Mouse (Mus musculus) bone marrow, adult 2 months (tissue): Measurements from ENCODE around the gene Pef1. TPM values are rescaled to one million over a fixed set of nuclear protein-coding genes. Genes with fewer than 3 reads are reported as not detected.
A peak's percentile ranks its signal among the peaks of the same experiment; 100 is the strongest.

ENCODE experiments used
- H3K27ac ChIP-seq: fragments of 200-500 bp; 2 replicates; pipeline ENCODE4 v1.5.1; 2012; ENCODE audit warnings: low read depth, mild to moderate bottlenecking, control low read depth, inconsistent platforms, low read length; ENCODE audit not compliant: control insufficient read depth, poor library complexity, insufficient read depth
- H3K4me1 ChIP-seq: fragments of 200-500 bp; 2 replicates; pipeline ENCODE4 v1.6.1; 2011; ENCODE audit warnings: low read length; ENCODE audit not compliant: control insufficient read depth, insufficient read depth
- H3K4me3 ChIP-seq: fragments of 200-500 bp; replicated peaks from 2 replicates; pipeline ENCODE3; 2011; ENCODE audit warnings: mild to moderate bottlenecking, low read depth, low read length, control low read depth; ENCODE audit not compliant: control insufficient read depth
- CTCF ChIP-seq: fragments of 200-500 bp; IDR thresholded peaks from 2 replicates; pipeline ENCODE4 v1.5.1; 2011; ENCODE audit warnings: low read length, control low read depth; ENCODE audit not compliant: control insufficient read depth, insufficient read depth
- POLR2A ChIP-seq: fragments of 200-500 bp; IDR thresholded peaks from 2 replicates; pipeline ENCODE4 v1.6.1; 2011; ENCODE audit warnings: low read depth, mild to moderate bottlenecking, control low read depth, low read length, borderline replicate concordance; ENCODE audit not compliant: control insufficient read depth
- WGBS: fragments of 180-500 bp; shearing (Covaris S2); methylation state at CpG from one replicate; pipeline ENCODE4 v1.1.7; 2018; 5-methylcytosine and 5-hydroxymethylcytosine counted together
- polyA plus RNA-seq: library from polyadenylated mRNA; stranded (reverse); fragments of >200 nt; gene quantifications from 2 replicates; pipeline ENCODE4 v1.2.4, GENCODE M21; 2011; ENCODE audit warnings: low replicate concordance; ENCODE audit not compliant: missing spikeins, insufficient read depth, insufficient read length

The Pef1 gene
- polyA plus RNA-seq, 1 experiment = 32.6 TPM

- no peak overlapping the region for H3K27ac ChIP-seq
- no peak for TF ChIP-seq POLR2A
- TF ChIP-seq CTCF = no peak
- no peak overlapping the region for H3K4me3 ChIP-seq
- H3K4me1 ChIP-seq = no peaks in the 10 kb centered on the region; the same call in 1 of the 2 replicates
- 74% methylated on average over 13 of the region's 13 CpGs for WGBS
Measured at GRCm38 (mm10) chr4:130130641-130131350, 28.4 kb downstream of the Pef1 start.

GRCm38 (mm10) chr4:130131448-130132105, 29.2 kb downstream of the Pef1 start:
- no peak overlapping the region for H3K27ac ChIP-seq
- no peak overlapping the region for H3K4me3 ChIP-seq
- H3K4me1 ChIP-seq = no peaks in the 10 kb centered on the region; the same call in 1 of the 2 replicates
- 80% methylated on average over 7 of the region's 7 CpGs for WGBS
- no peak for TF ChIP-seq POLR2A
- no peak for TF ChIP-seq CTCF

- no peak overlapping the region for H3K4me3 ChIP-seq
- WGBS = 63% methylated on average over 6 of the region's 6 CpGs
- no peak overlapping the region for H3K27ac ChIP-seq
- no peaks in the 10 kb centered on the region; the same call in 1 of the 2 replicates for H3K4me1 ChIP-seq
- TF ChIP-seq POLR2A (no peak), CTCF (no peak)
Measured at GRCm38 (mm10) chr4:130133399-130133798, 31.0 kb downstream of the Pef1 start.

- no peaks in the 10 kb centered on the region; the same call in 1 of the 2 replicates for H3K4me1 ChIP-seq
- no peak overlapping the region for H3K4me3 ChIP-seq
- TF ChIP-seq CTCF = peak; percentile 70
- TF ChIP-seq POLR2A = no peak
- H3K27ac ChIP-seq = peak overlapping the region; percentile 4; the same call in 1 of the 2 replicates
- WGBS = 2% methylated on average over 57 of the region's 57 CpGs
Measured at GRCm38 (mm10) chr4:130138441-130139213, 36.3 kb downstream of the Pef1 start.

GRCm38 (mm10) chr4:130139214-130139492, 36.8 kb downstream of the Pef1 start, which contains the start of gene Hcrtr1:
Gene Hcrtr1 (minus strand): TSS chr4:130139359.
- TF ChIP-seq POLR2A (0 out of 2 replicates have a peak, but pooled peaks have one; percentile 10), CTCF (no peak)
- Histone ChIP-seq H3K4me3 (no peak within 1 kb of the TSS), H3K4me1 (no peaks in the 10 kb centered on the region; the same call in 1 of the 2 replicates), H3K27ac (peak within 1 kb of the TSS; percentile 4; the same call in 1 of the 2 replicates)
- WGBS = 4% methylated on average over 15 of the region's 15 CpGs

GRCm38 (mm10) chr4:130140992-130141402, 38.6 kb downstream of the Pef1 start:
- TF ChIP-seq CTCF (no peak), POLR2A (no peak)
- no peak overlapping the region for H3K4me3 ChIP-seq
- WGBS = 54% methylated on average over 9 of the region's 9 CpGs
- H3K4me1 ChIP-seq = no peaks in the 10 kb centered on the region
- H3K27ac ChIP-seq = no peak overlapping the region

GRCm38 (mm10) chr4:130141786-130142185, 39.4 kb downstream of the Pef1 start:
- H3K27ac ChIP-seq = no peak overlapping the region
- TF ChIP-seq POLR2A (no peak), CTCF (no peak)
- H3K4me3 ChIP-seq = no peak overlapping the region
- WGBS = 76% methylated on average over 3 of the region's 3 CpGs
- no peaks in the 10 kb centered on the region for H3K4me1 ChIP-seq

- Histone ChIP-seq H3K4me1 (peaks cover 5% of the 10 kb centered on the region), H3K4me3 (no peak overlapping the region), H3K27ac (no peak overlapping the region)
- no peak for TF ChIP-seq POLR2A
- TF ChIP-seq CTCF = no peak
- WGBS = 3% methylated on average over 10 of the region's 10 CpGs
Measured at GRCm38 (mm10) chr4:130148405-130148804, 46.0 kb downstream of the Pef1 start.
